Comparison of ENCODE assay signal across 20 mouse cellular contexts in the genomic region with DNA sequence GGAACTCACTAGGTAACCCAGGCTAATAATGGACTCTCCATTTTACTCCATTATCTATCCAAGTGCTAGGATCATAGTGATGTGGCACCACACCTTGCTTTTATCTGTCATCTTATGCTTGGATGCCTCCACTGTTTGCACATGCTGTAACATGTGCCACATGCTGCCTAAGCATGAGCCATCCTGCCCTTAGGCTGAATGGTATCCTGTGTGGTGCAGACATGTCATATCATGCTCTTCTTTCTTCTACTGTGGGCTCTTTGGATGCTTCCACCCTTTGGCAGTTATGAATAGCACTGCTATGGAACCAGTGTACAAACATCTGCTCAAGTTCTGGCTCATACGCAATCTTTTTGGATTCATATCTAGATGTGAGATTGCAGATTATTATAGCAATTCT. TPM values are rescaled to one million over a fixed set of nuclear protein-coding genes. Genes with fewer than 3 reads are reported as not detected.
"Had no signal": no experiment of that assay in that cellular context is flagged by ENCODE, and none has a peak within 500 bp of the region (broad histone marks: within the 10 kb centered on the region; RNA-seq: fewer than 3 reads in every experiment).

No protein-coding gene starts in this region.

- H3K4me3 ChIP-seq: midbrain, embryonic 10.5 days; midbrain, embryonic 12.5 days; myocyte; neural tube, embryonic 13.5 days; neural tube, embryonic 15.5 days had no signal

- H3K27ac ChIP-seq: midbrain, embryonic 10.5 days; midbrain, embryonic 12.5 days; neural tube, embryonic 13.5 days; neural tube, embryonic 15.5 days had no signal

- H3K4me1 ChIP-seq: neural tube, embryonic 13.5 days; neural tube, embryonic 15.5 days had no signal

- H3K36me3 ChIP-seq: midbrain, embryonic 10.5 days; midbrain, embryonic 12.5 days; neural tube, embryonic 13.5 days; neural tube, embryonic 15.5 days had no signal

- H3K9ac ChIP-seq: lung, embryonic 14.5 days; midbrain, embryonic 12.5 days; neural tube, embryonic 13.5 days; neural tube, embryonic 15.5 days had no signal

- ATAC-seq: midbrain, embryonic 16.5 days had no signal

- H3K27me3 ChIP-seq: midbrain, embryonic 12.5 days; neural tube, embryonic 13.5 days; neural tube, embryonic 15.5 days had no signal

- H3K9me3 ChIP-seq: midbrain, embryonic 10.5 days; midbrain, embryonic 12.5 days; neural tube, embryonic 13.5 days; neural tube, embryonic 15.5 days had no signal

- DNase-seq: lung, adult 18-20 months; lung, embryonic 14.5 days; lung, postnatal 10 days; lung, postnatal 4 days; midbrain, embryonic 14.5 days; retina, postnatal 1 day; right cerebral cortex, postnatal 25 days; right cerebral cortex, postnatal 4 days; spleen, adult 18-20 months; thymus, adult 18-20 months; thymus, postnatal 14 days; thymus, postnatal 36 days had no signal

- H3K4me2 ChIP-seq: lung, embryonic 14.5 days; midbrain, embryonic 12.5 days; neural tube, embryonic 13.5 days; neural tube, embryonic 15.5 days had no signal

RNA-seq across cellular contexts. Expression of a gene that starts 18.4 kb away (rescaled TPM):
- total RNA-seq: megakaryocyte, adult 5-6 weeks; megakaryocyte-erythroid progenitor cell, adult 5-6 weeks had no signal
